Mouse (Mus musculus): ENCODE measurements around the gene Moap1. TPM values are rescaled to one million over a fixed set of nuclear protein-coding genes. Genes with fewer than 3 reads are reported as not detected.

Gene Moap1
- polyA plus RNA-seq, 1 experiment from 2014 or later, result 60.2 TPM

DNA sequence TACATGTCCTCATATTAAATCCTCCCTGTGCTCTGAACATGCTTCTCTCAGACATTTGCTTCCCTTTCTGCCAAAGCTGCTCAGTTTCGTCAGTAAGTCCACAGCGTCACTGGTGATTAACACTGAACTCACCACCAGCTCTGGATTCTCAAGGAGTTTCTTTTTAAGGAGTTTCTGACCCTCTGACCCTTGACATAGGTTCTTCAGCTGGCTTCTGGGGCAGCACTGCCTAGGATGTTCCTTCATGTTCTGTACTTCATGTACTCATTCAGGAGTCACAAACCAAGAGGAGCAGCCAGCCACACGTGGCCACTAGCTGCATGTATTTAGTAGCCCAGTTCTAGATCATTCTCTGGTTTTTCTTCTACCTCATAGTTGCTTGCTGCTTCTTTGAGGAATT is 4.8 kb upstream of the Moap1 start:
- no peaks in the 10 kb centered on the region for H3K9me3 ChIP-seq (ENCODE audit: control insufficient read depth, low read length)
- no peak for ATAC-seq
- WGBS, result 90% methylated on average over 3 of the region's 3 CpGs
- H3K4me3 ChIP-seq (replicated peaks; ENCODE audit: low read length), result no peak overlapping the region
- H3K27ac ChIP-seq (ENCODE audit: low read length), result no peak overlapping the region
- H3K9ac ChIP-seq (replicated peaks; ENCODE audit: low read depth, low read length), result no peak overlapping the region
- H3K4me2 ChIP-seq (ENCODE audit: low read length), result no peak overlapping the region
- H3K27me3 ChIP-seq (replicated peaks; ENCODE audit: control insufficient read depth, insufficient read depth, low read length), result no peaks in the 10 kb centered on the region
- H3K4me1 ChIP-seq (replicated peaks; ENCODE audit: control insufficient read depth, insufficient read depth, low read length), result peaks cover 10% of the 10 kb centered on the region
- peaks cover 2% of the 10 kb centered on the region; the same call in 1 of the 2 replicates for H3K36me3 ChIP-seq (ENCODE audit: control insufficient read depth, insufficient read depth)

DNA sequence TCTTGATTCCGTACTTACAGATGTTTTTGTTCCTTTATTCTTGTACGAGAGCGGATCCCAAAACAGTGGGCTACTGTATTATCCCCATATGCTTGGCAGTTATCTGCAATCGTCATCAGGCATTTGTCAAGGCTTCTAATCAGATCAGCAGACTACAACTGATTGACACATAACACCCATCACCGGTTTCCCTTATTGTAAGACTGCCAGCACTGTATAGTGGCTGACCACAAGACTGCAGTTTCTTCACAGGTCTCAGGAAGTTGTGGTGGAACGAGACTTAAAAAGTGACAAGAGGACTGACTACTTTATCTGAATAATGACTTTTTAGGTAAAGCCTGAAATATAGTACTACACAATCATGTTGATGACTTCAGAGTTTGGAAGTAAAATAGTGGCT is 1.4 kb upstream of the Moap1 start:
- Histone ChIP-seq H3K9me3 (ENCODE audit: control insufficient read depth, low read length) (no peaks in the 10 kb centered on the region), H3K4me3 (replicated peaks; ENCODE audit: low read length) (no peak overlapping the region), H3K9ac (replicated peaks; ENCODE audit: low read depth, low read length) (no peak overlapping the region), H3K27ac (ENCODE audit: low read length) (no peak overlapping the region), H3K36me3 (ENCODE audit: control insufficient read depth, insufficient read depth) (peaks cover 2% of the 10 kb centered on the region; the same call in 1 of the 2 replicates), H3K27me3 (replicated peaks; ENCODE audit: control insufficient read depth, insufficient read depth, low read length) (no peaks in the 10 kb centered on the region), H3K4me1 (replicated peaks; ENCODE audit: control insufficient read depth, insufficient read depth, low read length) (peaks cover 21% of the 10 kb centered on the region), H3K4me2 (ENCODE audit: low read length) (peak overlapping the region; percentile 74; the same call in 1 of the 2 replicates)
- no peak for ATAC-seq
- WGBS, result 47% methylated on average over 6 of the region's 6 CpGs

DNA sequence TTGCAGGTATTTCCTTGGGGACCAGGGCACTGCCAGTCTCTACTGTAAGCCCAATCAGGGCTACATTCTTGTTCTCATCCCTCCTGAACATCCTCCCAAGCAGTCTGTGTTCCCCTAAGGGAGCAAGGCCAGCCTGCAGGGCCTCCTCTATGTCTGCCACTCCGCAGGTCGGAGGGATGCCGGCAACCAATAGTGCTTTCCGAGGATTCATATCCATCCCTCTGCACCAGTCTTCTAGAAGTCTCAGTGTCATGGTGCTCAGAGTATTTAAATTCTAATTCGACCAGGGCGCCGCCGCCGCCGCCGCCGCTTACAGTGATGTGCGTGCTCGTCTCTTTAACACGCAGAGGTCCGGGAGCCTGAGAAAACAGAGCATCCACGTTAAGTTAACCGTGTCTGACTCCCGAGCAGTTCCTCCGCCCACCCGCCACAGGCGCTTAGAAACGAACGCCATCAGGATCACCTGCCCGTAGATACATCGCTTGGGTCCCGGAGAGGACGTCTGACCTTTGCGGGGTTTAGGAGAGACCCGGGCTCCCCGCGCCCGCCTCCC is 349 bp downstream of the Moap1 start:
- 0% methylated on average over 33 of the region's 33 CpGs for WGBS

DNA sequence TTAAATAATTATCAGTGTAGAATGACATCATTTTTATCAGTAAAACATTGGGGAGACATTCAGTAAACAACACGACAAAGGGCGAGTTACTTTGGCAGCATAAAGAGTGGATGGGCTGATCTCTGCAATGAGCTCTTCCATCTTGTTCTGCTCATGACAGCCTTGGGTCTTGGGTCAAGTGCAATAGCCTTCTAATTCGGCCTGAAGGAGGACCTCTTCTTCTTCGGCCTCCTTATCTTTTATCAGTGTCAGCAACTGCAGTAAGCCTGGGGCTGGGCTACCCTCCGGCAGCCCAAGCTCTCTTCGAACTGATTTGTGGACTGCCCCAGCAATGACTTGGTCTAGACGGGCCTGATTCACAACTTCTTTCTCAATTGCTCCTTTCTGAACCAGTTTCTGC is 1.4 kb downstream of the Moap1 start:
- H3K4me1 ChIP-seq (replicated peaks; ENCODE audit: control insufficient read depth, insufficient read depth, low read length), result peaks cover 21% of the 10 kb centered on the region
- WGBS, result 88% methylated on average over 7 of the region's 7 CpGs
- H3K4me3 ChIP-seq (replicated peaks; ENCODE audit: low read length), result no peak overlapping the region
- no peak overlapping the region for H3K9ac ChIP-seq (replicated peaks; ENCODE audit: low read depth, low read length)
- H3K27ac ChIP-seq (ENCODE audit: low read length), result no peak overlapping the region
- H3K4me2 ChIP-seq (ENCODE audit: low read length), result no peak overlapping the region
- H3K27me3 ChIP-seq (replicated peaks; ENCODE audit: control insufficient read depth, insufficient read depth, low read length), result no peaks in the 10 kb centered on the region
- no peak for ATAC-seq
- peaks cover 2% of the 10 kb centered on the region; the same call in 1 of the 2 replicates for H3K36me3 ChIP-seq (ENCODE audit: control insufficient read depth, insufficient read depth)
- H3K9me3 ChIP-seq (ENCODE audit: control insufficient read depth, low read length), result no peaks in the 10 kb centered on the region

More for the DNA sequence above, 349 bp downstream of the Moap1 start:
- ATAC-seq, result peak; percentile 65
- Histone ChIP-seq H3K4me3 (replicated peaks; ENCODE audit: low read length) (peak overlapping the region; percentile 83), H3K27me3 (replicated peaks; ENCODE audit: control insufficient read depth, insufficient read depth, low read length) (no peaks in the 10 kb centered on the region), H3K4me2 (ENCODE audit: low read length) (peak overlapping the region; percentile 74), H3K9ac (replicated peaks; ENCODE audit: low read depth, low read length) (peak overlapping the region; percentile 76), H3K36me3 (ENCODE audit: control insufficient read depth, insufficient read depth) (peaks cover 2% of the 10 kb centered on the region; the same call in 1 of the 2 replicates), H3K9me3 (ENCODE audit: control insufficient read depth, low read length) (no peaks in the 10 kb centered on the region), H3K27ac (ENCODE audit: low read length) (peak overlapping the region; percentile 90), H3K4me1 (replicated peaks; ENCODE audit: control insufficient read depth, insufficient read depth, low read length) (peaks cover 21% of the 10 kb centered on the region)

DNA sequence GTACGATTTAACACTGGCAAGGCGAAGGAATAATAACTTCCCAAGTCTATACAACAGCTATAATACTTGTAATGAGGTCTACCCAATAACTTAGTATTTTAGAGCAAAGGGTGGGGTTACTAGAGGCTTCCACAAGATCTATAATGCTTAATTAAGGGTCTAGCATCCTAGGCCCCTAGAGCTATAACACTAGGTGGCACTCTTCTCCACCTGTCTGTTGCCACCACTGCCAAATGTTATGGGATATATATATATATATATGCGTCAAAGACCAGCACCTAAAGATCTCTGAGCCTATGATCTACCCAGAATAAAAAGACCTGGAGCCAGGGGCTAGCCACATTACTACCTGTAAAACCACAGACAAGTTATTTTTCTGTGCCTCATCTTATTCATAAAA is 3.2 kb downstream of the Moap1 start:
- no peaks in the 10 kb centered on the region for H3K27me3 ChIP-seq (replicated peaks; ENCODE audit: control insufficient read depth, insufficient read depth, low read length)
- no peak for ATAC-seq
- WGBS, result 61% methylated on average over 3 of the region's 3 CpGs
- H3K9me3 ChIP-seq (ENCODE audit: control insufficient read depth, low read length), result no peaks in the 10 kb centered on the region
- no peak overlapping the region for H3K9ac ChIP-seq (replicated peaks; ENCODE audit: low read depth, low read length)
- no peaks in the 10 kb centered on the region for H3K36me3 ChIP-seq (ENCODE audit: control insufficient read depth, insufficient read depth)
- no peak overlapping the region for H3K4me2 ChIP-seq (ENCODE audit: low read length)
- H3K4me3 ChIP-seq (replicated peaks; ENCODE audit: low read length), result no peak overlapping the region
- H3K27ac ChIP-seq (ENCODE audit: low read length), result no peak overlapping the region
- H3K4me1 ChIP-seq (replicated peaks; ENCODE audit: control insufficient read depth, insufficient read depth, low read length), result peaks cover 21% of the 10 kb centered on the region

DNA sequence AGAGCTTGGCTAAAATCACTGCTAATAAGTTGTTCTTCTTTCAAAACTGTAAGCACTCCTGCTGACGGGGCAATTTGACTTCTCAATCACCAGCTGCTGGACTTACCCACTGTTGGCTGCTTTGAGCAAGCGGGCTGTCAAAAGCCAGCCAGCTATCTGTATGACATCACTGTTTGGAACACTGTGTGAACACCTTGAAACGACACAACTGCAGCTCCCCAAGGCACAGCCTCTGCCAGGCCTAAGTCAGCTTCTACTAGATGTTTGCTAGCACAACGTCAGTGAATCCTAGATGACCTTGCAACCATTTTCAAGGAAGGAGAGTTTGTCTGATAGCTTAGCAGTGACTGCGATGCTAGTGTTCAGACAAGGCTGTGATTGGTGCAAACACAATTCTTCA is 4.4 kb downstream of the Moap1 start:
- 73% methylated on average over 5 of the region's 5 CpGs for WGBS
- H3K4me3 ChIP-seq (replicated peaks; ENCODE audit: low read length), result no peak overlapping the region
- H3K4me1 ChIP-seq (replicated peaks; ENCODE audit: control insufficient read depth, insufficient read depth, low read length), result peaks cover 12% of the 10 kb centered on the region
- no peaks in the 10 kb centered on the region for H3K9me3 ChIP-seq (ENCODE audit: control insufficient read depth, low read length)
- H3K27me3 ChIP-seq (replicated peaks; ENCODE audit: control insufficient read depth, insufficient read depth, low read length), result no peaks in the 10 kb centered on the region
- ATAC-seq, result no peak
- no peak overlapping the region for H3K27ac ChIP-seq (ENCODE audit: low read length)
- no peak overlapping the region for H3K9ac ChIP-seq (replicated peaks; ENCODE audit: low read depth, low read length)
- no peaks in the 10 kb centered on the region for H3K36me3 ChIP-seq (ENCODE audit: control insufficient read depth, insufficient read depth)
- H3K4me2 ChIP-seq (ENCODE audit: low read length), result no peak overlapping the region

DNA sequence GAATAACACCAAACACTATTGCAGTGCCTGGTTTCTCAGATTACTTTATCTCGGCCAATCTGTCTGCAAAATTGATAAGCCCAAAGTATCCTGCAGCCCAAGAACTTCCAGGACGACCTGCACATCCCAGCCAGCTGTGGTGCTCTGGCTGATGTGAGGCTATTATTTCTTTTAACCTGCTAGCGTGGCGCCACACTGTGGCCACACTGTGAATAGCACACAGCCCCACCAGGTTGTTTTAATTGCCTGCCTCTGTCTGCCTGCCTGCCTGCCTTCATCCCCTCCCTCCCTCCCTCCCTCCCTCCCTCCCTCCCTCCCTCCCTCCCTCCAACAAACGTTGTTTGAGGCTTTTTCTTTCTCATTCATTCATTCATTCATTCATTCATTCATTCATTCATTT is 10.1 kb downstream of the Moap1 start:
- WGBS, result 14% methylated on average over 4 of the region's 5 CpGs
- Histone ChIP-seq H3K4me2 (ENCODE audit: low read length) (no peak overlapping the region), H3K27me3 (replicated peaks; ENCODE audit: control insufficient read depth, insufficient read depth, low read length) (no peaks in the 10 kb centered on the region), H3K9me3 (ENCODE audit: control insufficient read depth, low read length) (no peaks in the 10 kb centered on the region), H3K9ac (replicated peaks; ENCODE audit: low read depth, low read length) (no peak overlapping the region), H3K4me1 (replicated peaks; ENCODE audit: control insufficient read depth, insufficient read depth, low read length) (peaks cover 21% of the 10 kb centered on the region), H3K27ac (ENCODE audit: low read length) (no peak overlapping the region), H3K4me3 (replicated peaks; ENCODE audit: low read length) (no peak overlapping the region), H3K36me3 (ENCODE audit: control insufficient read depth, insufficient read depth) (no peaks in the 10 kb centered on the region)
- ATAC-seq, result no peak

DNA sequence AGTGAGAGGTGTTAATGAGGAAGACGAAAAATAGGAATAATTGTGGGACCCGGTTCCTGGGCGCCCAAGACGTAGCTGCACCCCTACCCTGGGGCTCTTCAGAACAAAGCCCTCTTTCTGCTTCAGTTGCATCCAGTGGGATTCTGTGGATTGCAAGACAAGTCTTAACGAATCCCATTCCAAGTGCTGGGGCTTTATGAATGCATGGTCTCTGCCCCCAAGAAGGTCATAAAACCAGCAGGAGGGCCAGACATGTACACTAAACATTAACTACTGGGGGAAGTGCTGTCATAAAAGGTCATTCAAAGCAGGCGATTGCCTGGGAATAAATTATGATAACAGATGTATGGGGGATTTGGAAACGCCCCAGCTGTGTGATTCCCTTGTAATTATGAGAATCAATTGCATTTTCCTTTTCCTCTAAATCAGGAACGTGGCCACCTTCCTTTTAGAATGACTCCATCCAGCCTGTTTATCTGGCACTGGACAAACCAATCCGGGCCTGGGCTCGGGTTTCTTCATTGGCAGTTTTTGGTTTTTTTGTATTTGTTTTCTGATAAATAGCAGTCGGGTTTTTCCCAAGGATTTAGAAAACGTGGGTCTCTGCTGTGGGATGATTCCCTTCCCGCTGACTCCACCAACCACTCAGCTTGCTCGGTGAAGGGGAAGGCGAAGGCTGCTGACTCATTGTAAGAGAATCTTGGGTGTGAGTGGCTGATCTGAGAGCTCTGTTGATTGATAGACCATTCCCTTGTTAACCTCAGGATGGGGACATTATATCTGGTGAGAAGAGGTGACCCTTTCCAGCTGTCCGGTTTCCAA is 12.5 kb downstream of the Moap1 start:
- Histone ChIP-seq H3K9me3 (ENCODE audit: control insufficient read depth, low read length) (no peaks in the 10 kb centered on the region), H3K4me1 (replicated peaks; ENCODE audit: control insufficient read depth, insufficient read depth, low read length) (peaks cover 21% of the 10 kb centered on the region), H3K27ac (ENCODE audit: low read length) (peak overlapping the region; percentile 86), H3K4me2 (ENCODE audit: low read length) (peak overlapping the region; percentile 45), H3K4me3 (replicated peaks; ENCODE audit: low read length) (peak overlapping the region; percentile 20), H3K27me3 (replicated peaks; ENCODE audit: control insufficient read depth, insufficient read depth, low read length) (no peaks in the 10 kb centered on the region), H3K9ac (replicated peaks; ENCODE audit: low read depth, low read length) (0 out of 2 replicates have a peak overlapping the region, but pooled peaks have one; percentile 20), H3K36me3 (ENCODE audit: control insufficient read depth, insufficient read depth) (no peaks in the 10 kb centered on the region)
- ATAC-seq, result peak; percentile 66
- 14% methylated on average over 16 of the region's 16 CpGs for WGBS

DNA sequence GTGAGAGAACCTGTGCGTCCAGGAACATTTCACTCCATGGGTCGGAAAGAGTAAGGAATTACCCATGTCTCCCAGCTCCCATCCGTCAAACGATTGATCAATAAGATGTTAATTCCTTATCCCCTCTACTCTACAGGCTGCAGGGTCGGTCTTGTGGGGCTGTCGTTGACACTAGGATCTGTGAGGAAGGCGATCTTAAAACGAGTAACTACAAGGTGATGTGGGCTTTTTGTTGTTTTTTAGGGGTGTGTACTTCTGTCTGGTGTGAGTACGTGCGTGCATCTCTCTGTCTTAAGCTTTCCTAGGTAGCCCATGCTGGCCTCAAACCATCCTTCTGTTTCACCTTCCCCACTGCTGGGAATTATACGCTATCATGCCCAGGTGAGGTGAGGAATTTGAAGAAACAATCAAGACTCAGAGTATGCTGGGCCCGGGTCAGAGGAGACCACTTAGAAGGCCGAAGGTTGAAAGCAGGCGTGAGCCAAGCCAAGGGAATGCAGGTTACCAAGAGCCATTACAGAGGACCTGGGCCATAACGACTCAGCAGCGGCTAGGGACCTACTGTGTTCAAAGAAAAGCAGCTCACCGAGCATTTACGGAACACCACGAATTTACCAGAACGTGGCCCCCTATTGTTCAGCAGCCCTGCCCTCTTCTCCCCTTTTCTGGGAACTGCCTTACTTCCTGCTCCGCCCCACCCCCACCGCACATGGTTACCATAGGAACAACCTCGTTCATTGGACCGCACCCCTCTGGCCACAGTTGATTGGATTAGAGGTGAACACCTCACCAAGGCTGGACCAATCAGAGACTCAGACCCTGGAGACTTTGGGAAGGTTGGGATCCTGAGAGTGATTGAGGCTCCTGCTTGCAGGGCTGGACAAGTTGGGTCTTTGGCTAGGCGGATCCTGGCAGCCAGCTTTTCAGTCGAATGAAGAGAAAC is 13.3 kb downstream of the Moap1 start:
- no peaks in the 10 kb centered on the region for H3K9me3 ChIP-seq (ENCODE audit: control insufficient read depth, low read length)
- H3K27me3 ChIP-seq (replicated peaks; ENCODE audit: control insufficient read depth, insufficient read depth, low read length), result no peaks in the 10 kb centered on the region
- peak; percentile 97 for ATAC-seq
- peak overlapping the region; percentile 86 for H3K27ac ChIP-seq (ENCODE audit: low read length)
- peaks cover 21% of the 10 kb centered on the region for H3K4me1 ChIP-seq (replicated peaks; ENCODE audit: control insufficient read depth, insufficient read depth, low read length)
- peak overlapping the region; percentile 20 for H3K4me3 ChIP-seq (replicated peaks; ENCODE audit: low read length)
- H3K4me2 ChIP-seq (ENCODE audit: low read length), result peak overlapping the region; percentile 45
- 32% methylated on average over 26 of the region's 26 CpGs for WGBS
- 0 out of 2 replicates have a peak overlapping the region, but pooled peaks have one; percentile 20 for H3K9ac ChIP-seq (replicated peaks; ENCODE audit: low read depth, low read length)
- H3K36me3 ChIP-seq (ENCODE audit: control insufficient read depth, insufficient read depth), result no peaks in the 10 kb centered on the region

All from forebrain, embryonic 16.5 days (tissue).